Mouse (Mus musculus) embryonic facial prominence, embryonic 15.5 days (tissue): ENCODE results near the gene Strc. TPM values are rescaled to one million over a fixed set of nuclear protein-coding genes. Genes with fewer than 3 reads are reported as not detected.
A peak's percentile ranks its signal among the peaks of the same experiment; 100 is the strongest.

ENCODE experiments used
- ATAC-seq: fragments of 200-750 bp; cut with Nextera tagmentation; 2 replicates; pipeline ENCODE4 v1.8.0; 2017; ENCODE audit warnings: low read depth, moderate TSS enrichment; ENCODE audit not compliant: insufficient number of reproducible peaks, low FRiP score, low TSS enrichment
- H3K27ac ChIP-seq: fragments of 300-500 bp; sonication (generic); replicated peaks from 2 replicates; pipeline ENCODE4 v1.5.1; 2015; ENCODE audit warnings: mild to moderate bottlenecking, inconsistent platforms
- H3K27me3 ChIP-seq: fragments of 300-500 bp; sonication (generic); 2 replicates; pipeline ENCODE4 v1.6.1; 2015; ENCODE audit warnings: inconsistent platforms
- H3K36me3 ChIP-seq: fragments of 300-500 bp; sonication (generic); 2 replicates; pipeline ENCODE4 v1.6.1; 2015; ENCODE audit warnings: mild to moderate bottlenecking, inconsistent platforms
- H3K4me1 ChIP-seq: fragments of 300-500 bp; sonication (generic); 2 replicates; pipeline ENCODE4 v1.6.1; 2015; ENCODE audit warnings: inconsistent platforms
- H3K4me2 ChIP-seq: fragments of 300-500 bp; sonication (generic); replicated peaks from 2 replicates; pipeline ENCODE4 v1.6.1; 2015; ENCODE audit warnings: mild to moderate bottlenecking, inconsistent platforms
- H3K4me3 ChIP-seq: fragments of 300-500 bp; sonication (generic); replicated peaks from 2 replicates; pipeline ENCODE4 v1.5.1; 2015; ENCODE audit warnings: mild to moderate bottlenecking, inconsistent platforms
- H3K9ac ChIP-seq: fragments of 300-500 bp; sonication (generic); 2 replicates; pipeline ENCODE4 v1.6.1; 2015; ENCODE audit warnings: inconsistent platforms
- H3K9me3 ChIP-seq: fragments of 300-500 bp; sonication (generic); replicated peaks from 2 replicates; pipeline ENCODE4 v1.6.1; 2016; ENCODE audit warnings: inconsistent platforms
- WGBS: fragments of 180-500 bp; shearing (Covaris S2); methylation state at CpG from one replicate; pipeline ENCODE4 v1.1.7; 2015; 5-methylcytosine and 5-hydroxymethylcytosine counted together
- polyA plus RNA-seq: library from polyadenylated mRNA; unstranded; fragments of >200 nt; fragmentation: Nextera tagmentation; extraction: Ambion mirVana; gene quantifications from 2 replicates; pipeline ENCODE4 v1.2.1, GENCODE M21; 2015

The Strc gene
- polyA plus RNA-seq, 1 experiment from 2014 or later, result 0.08 TPM

GRCm38 (mm10) chr2:121408160-121408559, 21.2 kb upstream of the Strc start:
- 32% methylated on average over 4 of the region's 4 CpGs for WGBS
- no peak for ATAC-seq
- H3K9me3 ChIP-seq, result no peaks in the 10 kb centered on the region
- no peak overlapping the region for H3K4me2 ChIP-seq
- H3K36me3 ChIP-seq, result no peaks in the 10 kb centered on the region
- no peak overlapping the region for H3K27ac ChIP-seq
- no peaks in the 10 kb centered on the region for H3K27me3 ChIP-seq
- H3K4me3 ChIP-seq, result no peak overlapping the region
- H3K9ac ChIP-seq, result no peak overlapping the region
- H3K4me1 ChIP-seq, result peaks cover 6% of the 10 kb centered on the region; the same call in 1 of the 2 replicates

- no peaks in the 10 kb centered on the region for H3K36me3 ChIP-seq
- ATAC-seq, result no peak
- H3K9ac ChIP-seq, result no peak overlapping the region
Measured at GRCm38 (mm10) chr2:121403296-121403695, 16.3 kb upstream of the Strc start.

GRCm38 (mm10) chr2:121396624-121397023, 9.7 kb upstream of the Strc start:
- Histone ChIP-seq H3K27me3 (no peaks in the 10 kb centered on the region), H3K9me3 (no peaks in the 10 kb centered on the region), H3K4me3 (no peak overlapping the region), H3K4me1 (no peaks in the 10 kb centered on the region), H3K36me3 (no peaks in the 10 kb centered on the region), H3K27ac (no peak overlapping the region), H3K4me2 (no peak overlapping the region), H3K9ac (no peak overlapping the region)
- 14% methylated on average over 8 of the region's 8 CpGs for WGBS
- no peak for ATAC-seq

More at GRCm38 (mm10) chr2:121403296-121403695, 16.3 kb upstream of the Strc start:
- Histone ChIP-seq H3K27ac (no peak overlapping the region), H3K4me1 (no peaks in the 10 kb centered on the region), H3K9me3 (no peaks in the 10 kb centered on the region), H3K4me3 (no peak overlapping the region), H3K27me3 (no peaks in the 10 kb centered on the region), H3K4me2 (no peak overlapping the region)

GRCm38 (mm10) chr2:121374766-121375165, 12.2 kb downstream of the Strc start:
- H3K36me3 ChIP-seq, result no peaks in the 10 kb centered on the region
- no peaks in the 10 kb centered on the region for H3K9me3 ChIP-seq
- H3K4me3 ChIP-seq, result no peak overlapping the region
- no peak overlapping the region for H3K4me2 ChIP-seq
- H3K9ac ChIP-seq, result no peak overlapping the region
- ATAC-seq, result no peak
- H3K4me1 ChIP-seq, result peaks cover 11% of the 10 kb centered on the region; the same call in 1 of the 2 replicates
- no peaks in the 10 kb centered on the region for H3K27me3 ChIP-seq
- 41% methylated on average over 2 of the region's 2 CpGs for WGBS
- H3K27ac ChIP-seq, result no peak overlapping the region

- ATAC-seq, result no peak
- no peak overlapping the region for H3K9ac ChIP-seq
- no peak overlapping the region for H3K4me2 ChIP-seq
- H3K27me3 ChIP-seq, result no peaks in the 10 kb centered on the region
- 68% methylated on average over 3 of the region's 3 CpGs for WGBS
- no peaks in the 10 kb centered on the region for H3K36me3 ChIP-seq
- no peak overlapping the region for H3K4me3 ChIP-seq
- no peaks in the 10 kb centered on the region for H3K9me3 ChIP-seq
- no peak overlapping the region for H3K27ac ChIP-seq
- H3K4me1 ChIP-seq, result peaks cover 8% of the 10 kb centered on the region; the same call in 1 of the 2 replicates
Measured at GRCm38 (mm10) chr2:121372266-121372665, 14.7 kb downstream of the Strc start.

- H3K4me2 ChIP-seq, result no peak overlapping the region
- H3K9me3 ChIP-seq, result no peaks in the 10 kb centered on the region
- 69% methylated on average over 5 of the region's 5 CpGs for WGBS
- H3K9ac ChIP-seq, result no peak overlapping the region
- H3K36me3 ChIP-seq, result no peaks in the 10 kb centered on the region
- ATAC-seq, result no peak
- H3K4me3 ChIP-seq, result no peak overlapping the region
- no peaks in the 10 kb centered on the region for H3K27me3 ChIP-seq
- H3K4me1 ChIP-seq, result no peaks in the 10 kb centered on the region
- no peak overlapping the region for H3K27ac ChIP-seq
Measured at GRCm38 (mm10) chr2:121370921-121371320, 16.0 kb downstream of the Strc start.

GRCm38 (mm10) chr2:121368831-121369230, 18.1 kb downstream of the Strc start:
- 67% methylated on average over 2 of the region's 2 CpGs for WGBS
- ATAC-seq, result no peak

GRCm38 (mm10) chr2:121363656-121364055, 23.3 kb downstream of the Strc start:
- no peak for ATAC-seq
- no peak overlapping the region for H3K9ac ChIP-seq
- 75% methylated on average over 3 of the region's 3 CpGs for WGBS
- H3K4me3 ChIP-seq, result no peak overlapping the region
- H3K27me3 ChIP-seq, result peaks cover 9% of the 10 kb centered on the region; the same call in 1 of the 2 replicates
- H3K36me3 ChIP-seq, result no peaks in the 10 kb centered on the region
- H3K9me3 ChIP-seq, result no peaks in the 10 kb centered on the region
- peaks cover 3% of the 10 kb centered on the region; the same call in 1 of the 2 replicates for H3K4me1 ChIP-seq
- H3K27ac ChIP-seq, result no peak overlapping the region
- no peak overlapping the region for H3K4me2 ChIP-seq

More at GRCm38 (mm10) chr2:121368831-121369230, 18.1 kb downstream of the Strc start:
- H3K4me1 ChIP-seq, result no peaks in the 10 kb centered on the region
- no peaks in the 10 kb centered on the region for H3K9me3 ChIP-seq
- H3K27me3 ChIP-seq, result no peaks in the 10 kb centered on the region
- no peak overlapping the region for H3K27ac ChIP-seq
- H3K36me3 ChIP-seq, result no peaks in the 10 kb centered on the region
- H3K9ac ChIP-seq, result no peak overlapping the region
- no peak overlapping the region for H3K4me2 ChIP-seq
- no peak overlapping the region for H3K4me3 ChIP-seq

- Histone ChIP-seq H3K9me3 (no peaks in the 10 kb centered on the region), H3K4me1 (peaks cover 19% of the 10 kb centered on the region), H3K9ac (no peak overlapping the region), H3K4me2 (no peak overlapping the region), H3K27ac (no peak overlapping the region), H3K36me3 (no peaks in the 10 kb centered on the region), H3K27me3 (peaks cover 9% of the 10 kb centered on the region; the same call in 1 of the 2 replicates), H3K4me3 (no peak overlapping the region)
- WGBS, result 51% methylated on average over 4 of the region's 4 CpGs
- ATAC-seq, result no peak
Measured at GRCm38 (mm10) chr2:121359461-121359860, 27.5 kb downstream of the Strc start.

- Histone ChIP-seq H3K9ac (no peak overlapping the region), H3K4me3 (peak overlapping the region; percentile 36)
- ATAC-seq, result peak; percentile 73
Measured at GRCm38 (mm10) chr2:121358381-121358780, 28.6 kb downstream of the Strc start.

GRCm38 (mm10) chr2:121357961-121358360, 29.0 kb downstream of the Strc start:
- Histone ChIP-seq H3K4me2 (peak overlapping the region; percentile 51), H3K9ac (no peak overlapping the region), H3K9me3 (no peaks in the 10 kb centered on the region), H3K4me1 (peaks cover 23% of the 10 kb centered on the region), H3K4me3 (peak overlapping the region; percentile 36), H3K36me3 (no peaks in the 10 kb centered on the region), H3K27ac (0 out of 2 replicates have a peak overlapping the region, but pooled peaks have one; percentile 8), H3K27me3 (peaks cover 9% of the 10 kb centered on the region; the same call in 1 of the 2 replicates)
- no peak for ATAC-seq
- WGBS, result 0% methylated on average over 4 of the region's 4 CpGs

More at GRCm38 (mm10) chr2:121358381-121358780, 28.6 kb downstream of the Strc start:
- peak overlapping the region; percentile 51 for H3K4me2 ChIP-seq
- WGBS, result under 1% methylated on average over 16 of the region's 16 CpGs
- peaks cover 9% of the 10 kb centered on the region; the same call in 1 of the 2 replicates for H3K27me3 ChIP-seq
- H3K4me1 ChIP-seq, result peaks cover 23% of the 10 kb centered on the region
- no peaks in the 10 kb centered on the region for H3K9me3 ChIP-seq
- H3K36me3 ChIP-seq, result no peaks in the 10 kb centered on the region
- H3K27ac ChIP-seq, result no peak overlapping the region; the same call in 1 of the 2 replicates

- Histone ChIP-seq H3K27ac (peak within 1 kb of the TSS; percentile 8; the same call in 1 of the 2 replicates), H3K27me3 (peaks cover 9% of the 10 kb centered on the region; the same call in 1 of the 2 replicates), H3K36me3 (no peaks in the 10 kb centered on the region), H3K9ac (no peak within 1 kb of the TSS), H3K4me1 (peaks cover 23% of the 10 kb centered on the region), H3K9me3 (no peaks in the 10 kb centered on the region), H3K4me2 (peak within 1 kb of the TSS; percentile 51), H3K4me3 (peak within 1 kb of the TSS; percentile 36)
- 47% methylated on average over 5 of the region's 5 CpGs for WGBS
- ATAC-seq, result no peak
Measured at GRCm38 (mm10) chr2:121357494-121357893, 29.5 kb downstream of the Strc start, which contains the start of gene Ckmt1. Ckmt1 (plus strand) TSS chr2:121357714.
